Mouse (Mus musculus) lung, postnatal 36 days (tissue): ENCODE measurements around the gene Grip1.

Source experiments
- DNase-seq: peaks from one replicate; pipeline ENCODE4 v3.0.0; 2022; ENCODE audit warnings: mixed read lengths

Grip1 gene

DNA sequence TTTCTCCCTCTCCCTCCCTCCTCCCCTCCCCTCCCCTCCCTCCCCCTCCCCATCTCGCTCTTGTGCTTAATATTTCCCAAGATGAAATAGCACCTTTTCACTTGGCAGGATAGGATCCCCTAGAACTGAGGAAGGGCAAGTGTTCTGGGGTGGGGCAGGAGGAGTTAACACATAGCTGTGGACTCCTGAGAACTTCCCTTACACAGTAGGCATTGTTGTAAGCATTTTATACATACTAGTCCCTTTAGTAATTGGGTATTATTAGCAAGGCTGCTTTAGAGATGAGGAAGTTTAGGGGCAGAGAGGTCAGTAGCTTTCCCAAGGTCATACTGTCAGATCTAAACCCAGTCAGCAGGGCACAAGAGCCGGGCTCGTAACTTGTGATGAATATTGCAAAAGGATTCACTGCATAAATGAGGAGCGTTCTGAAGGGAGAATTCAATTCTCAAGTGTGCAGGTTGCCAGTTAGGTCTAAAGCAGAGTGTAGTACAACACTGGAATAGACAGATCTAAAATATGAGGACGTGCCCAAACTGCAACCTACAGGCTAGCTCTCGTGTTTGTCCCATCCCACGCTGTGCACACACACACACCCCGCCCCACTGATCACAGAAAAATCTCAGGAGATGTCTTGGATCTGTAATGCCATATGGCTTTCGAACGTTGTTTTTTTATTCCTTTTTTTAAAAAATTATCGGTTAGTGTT, 392.2 kb downstream of the Grip1 start:
- DNase-seq, result no peak

DNA sequence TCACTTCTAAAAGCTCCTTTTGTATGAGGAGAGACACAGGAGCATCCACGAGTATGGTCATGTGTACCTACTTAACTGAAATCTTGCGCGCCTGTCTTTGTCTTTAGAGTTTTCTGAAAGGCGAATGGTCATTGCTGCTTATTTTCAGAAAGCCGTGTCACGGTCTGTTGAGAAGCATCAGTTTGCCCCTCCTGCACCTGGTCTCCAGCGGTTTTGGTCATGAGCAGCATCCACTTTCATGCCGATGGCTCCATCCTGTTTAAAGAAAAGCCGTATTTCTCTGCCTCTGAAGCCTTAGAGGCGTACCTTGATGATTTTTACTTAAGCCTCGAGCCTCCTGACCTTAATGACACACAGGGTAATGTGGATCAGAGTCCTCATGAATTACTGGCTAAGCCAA, 398.0 kb downstream of the Grip1 start:
- DNase-seq, result no peak

DNA sequence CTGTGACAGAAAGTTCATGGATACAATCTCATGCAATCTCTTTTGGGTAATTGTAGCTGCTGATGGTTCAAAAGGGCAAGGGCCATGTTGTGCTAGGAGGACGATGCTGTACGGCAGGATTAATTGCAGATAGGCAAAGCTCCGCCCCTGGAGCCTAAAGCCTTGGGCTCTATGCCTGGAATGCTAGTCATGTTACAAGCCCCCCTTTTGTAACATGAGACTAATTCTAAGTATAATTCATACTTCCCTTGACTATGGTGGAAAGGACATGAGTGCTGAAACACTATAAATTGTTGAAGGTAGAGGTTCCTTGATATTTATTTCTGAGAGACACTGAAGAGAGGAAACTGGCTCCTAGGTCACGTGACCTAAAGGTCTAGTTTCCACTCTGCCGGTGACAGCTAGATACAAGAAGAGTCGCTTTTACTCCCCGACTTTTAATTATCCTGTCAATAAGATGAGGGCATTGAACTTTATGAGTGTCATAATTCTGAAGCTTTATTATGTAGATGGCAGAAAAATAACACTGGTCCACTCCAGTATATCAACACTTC, 399.0 kb downstream of the Grip1 start:
- DNase-seq, result no peak

DNA sequence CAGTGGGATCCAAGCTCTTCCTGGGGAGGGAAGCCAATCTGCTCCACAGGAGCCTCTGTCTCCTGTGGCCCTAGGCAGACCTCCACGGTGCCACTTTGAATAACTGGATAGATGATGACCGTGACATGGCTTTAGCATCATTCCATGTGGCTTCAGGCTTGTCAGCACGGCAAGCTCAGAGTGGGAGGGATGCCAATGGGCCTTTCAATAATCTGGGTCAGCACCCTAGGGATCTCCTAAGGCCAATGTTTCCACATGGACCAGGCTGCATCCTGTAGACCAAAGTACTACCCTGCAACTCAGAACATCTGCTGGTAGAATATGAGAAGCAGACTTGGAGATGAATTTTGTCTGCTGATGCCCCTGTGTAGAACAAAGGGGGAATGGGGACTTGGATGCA, 414.1 kb downstream of the Grip1 start:
- no peak for DNase-seq

DNA sequence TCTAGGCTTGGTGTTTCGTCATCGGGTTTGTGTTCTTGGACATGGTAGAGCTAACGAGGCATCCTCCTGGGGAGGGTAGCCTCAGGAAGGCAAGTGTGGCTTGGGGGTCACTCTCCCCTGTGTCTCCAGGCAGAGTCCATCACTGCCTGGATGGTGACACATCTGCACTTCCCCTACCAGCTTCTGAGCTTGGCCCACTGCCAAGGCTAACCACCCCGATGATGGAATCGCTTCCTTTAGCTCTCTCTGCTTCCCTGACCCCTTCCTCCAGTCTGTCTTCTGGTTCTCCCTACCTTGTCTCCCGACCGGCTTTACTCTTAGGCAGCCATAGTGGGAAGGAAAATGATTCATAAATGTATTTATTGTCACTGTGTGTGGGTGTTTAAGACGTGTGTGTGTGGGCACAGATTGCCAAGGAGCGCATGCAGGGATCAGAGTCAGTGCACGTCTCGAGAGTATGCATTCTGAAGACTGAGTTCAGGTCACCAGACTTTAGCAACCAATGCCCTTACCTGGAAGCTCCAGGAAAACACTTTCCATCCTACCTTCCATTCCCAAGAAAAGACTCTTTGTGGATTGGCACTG, 415.5 kb downstream of the Grip1 start:
- no peak for DNase-seq

DNA sequence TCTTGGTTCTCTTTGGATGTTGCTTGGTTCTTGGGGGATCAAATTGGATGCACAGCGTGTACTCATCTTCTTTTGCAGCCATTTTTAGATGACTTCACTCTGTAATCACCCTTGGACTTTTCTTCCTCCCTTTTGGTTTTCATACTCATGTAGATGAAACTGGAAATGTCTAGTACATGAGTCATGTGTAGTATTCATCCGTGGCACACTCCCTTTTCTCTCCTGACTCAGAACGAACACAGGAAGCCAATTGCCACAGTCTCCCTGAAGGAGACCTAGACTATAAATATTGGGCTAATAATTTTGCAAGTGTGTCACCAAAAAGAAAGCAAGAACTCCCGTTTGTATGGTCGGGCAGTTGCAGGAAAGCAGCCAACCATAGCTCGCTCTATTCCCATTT, 423.1 kb downstream of the Grip1 start:
- no peak for DNase-seq

DNA sequence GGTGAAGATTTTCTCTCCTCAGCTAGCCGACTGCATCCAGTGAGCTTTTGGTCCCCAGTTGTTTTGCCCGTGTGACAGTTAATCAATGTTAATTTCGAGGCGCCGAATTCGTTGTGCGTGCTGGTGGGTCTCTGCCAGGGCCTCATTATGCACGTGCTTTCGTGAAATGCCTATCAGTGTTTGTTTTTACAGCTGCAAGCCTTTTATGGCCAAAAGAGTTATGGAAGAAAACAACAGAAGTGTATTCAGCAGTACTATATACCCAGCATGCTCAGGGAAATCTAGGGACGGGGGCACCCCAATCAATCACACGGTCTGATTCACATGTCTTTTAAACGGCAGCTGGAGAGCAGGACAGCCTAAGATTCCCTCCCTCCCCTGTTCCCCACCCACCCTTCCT, 424.7 kb downstream of the Grip1 start:
- no peak for DNase-seq

DNA sequence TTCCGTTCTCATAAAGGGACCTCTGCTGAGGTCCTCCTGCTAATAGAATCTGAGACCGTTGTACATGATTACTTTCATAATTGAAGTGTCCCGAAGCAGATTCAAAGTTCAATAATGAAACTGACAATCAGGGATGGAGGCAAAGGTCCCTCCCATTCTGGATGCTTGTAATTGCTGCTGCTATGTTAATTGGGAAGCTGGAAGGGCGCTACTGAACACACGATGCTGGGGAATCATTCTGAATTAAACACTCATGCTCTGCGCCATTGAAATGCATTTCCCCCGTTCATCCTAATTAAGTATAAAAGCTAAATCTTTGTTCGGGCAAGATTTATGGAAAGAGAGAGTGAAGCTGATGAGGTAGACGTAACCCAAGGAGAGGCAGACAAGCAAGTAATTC, 431.0 kb downstream of the Grip1 start:
- no peak for DNase-seq

DNA sequence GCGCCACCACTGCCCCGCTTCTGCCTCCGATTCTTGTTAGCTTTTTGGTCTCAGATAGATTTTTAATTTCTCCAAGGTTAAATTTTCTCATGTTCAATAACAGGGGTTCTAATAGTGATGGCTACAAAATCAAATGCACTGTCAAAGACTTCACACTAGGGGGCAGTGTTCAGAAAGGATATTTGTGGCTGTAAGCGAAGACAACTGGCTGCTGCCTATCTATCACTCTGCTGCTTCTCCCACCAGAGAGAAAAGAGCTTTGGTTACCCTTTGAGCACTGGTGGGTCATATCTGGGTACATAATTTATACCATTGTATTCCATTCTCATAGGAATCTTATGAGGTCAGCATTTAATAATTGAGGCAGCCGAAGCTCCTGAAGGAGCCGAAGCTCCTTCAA, 431.9 kb downstream of the Grip1 start:
- DNase-seq, result peak; percentile 19

DNA sequence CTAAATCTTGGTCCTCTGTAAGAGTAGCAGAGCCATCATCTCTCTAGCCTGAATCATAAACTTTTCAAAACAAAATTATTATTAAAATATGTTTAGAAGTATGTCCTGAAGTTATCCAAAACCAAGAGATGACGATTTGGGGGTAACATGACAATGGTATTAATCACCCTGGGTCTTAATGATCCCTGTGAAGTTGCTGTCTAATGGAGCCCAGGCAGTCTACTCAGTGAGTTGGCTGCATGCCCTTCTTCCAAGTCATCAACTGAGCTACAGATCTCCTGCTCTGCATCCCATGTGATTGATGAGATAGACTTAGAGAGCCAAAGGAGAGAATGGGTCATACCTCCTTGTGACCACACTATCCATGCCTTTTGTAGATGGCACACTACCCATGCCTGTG, 433.1 kb downstream of the Grip1 start:
- DNase-seq, result no peak

DNA sequence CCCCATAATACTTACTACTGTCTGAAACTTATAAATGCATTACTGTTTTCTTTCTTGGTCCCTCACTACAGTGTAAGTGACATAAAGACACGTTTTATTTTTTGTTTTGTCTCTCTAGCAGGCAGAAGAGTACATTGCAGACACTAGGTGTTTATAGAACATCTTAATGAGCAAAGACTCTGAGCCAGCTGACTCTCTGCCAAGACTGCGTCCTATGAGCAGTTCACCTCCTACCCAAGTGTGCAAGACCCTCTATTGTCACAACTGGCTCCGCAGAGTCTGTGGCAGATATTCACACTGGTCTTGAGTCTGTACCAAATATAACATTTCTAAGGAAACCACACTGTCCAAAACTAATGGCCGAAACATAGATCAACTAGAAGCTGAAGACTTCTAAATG, 449.1 kb downstream of the Grip1 start:
- peak; percentile 11 for DNase-seq

DNA sequence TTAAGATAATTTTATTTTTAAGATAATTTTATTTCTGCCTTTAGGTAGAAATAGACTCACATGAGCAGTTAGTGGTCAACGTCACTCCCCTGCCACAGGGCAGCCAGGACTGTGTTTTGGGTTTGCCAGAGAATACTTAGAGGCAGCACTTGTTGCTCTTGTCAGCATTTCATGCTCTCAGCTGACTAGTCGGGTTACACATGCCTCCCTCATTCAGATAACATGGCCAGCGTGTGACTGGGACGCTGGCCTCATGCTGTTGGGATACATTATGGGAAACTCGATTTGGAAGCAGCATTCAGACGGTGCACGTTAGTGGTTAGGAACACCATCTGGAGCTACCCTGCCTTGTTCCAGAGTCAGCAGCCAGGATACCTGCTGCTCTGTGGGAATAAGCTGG, 453.2 kb downstream of the Grip1 start:
- no peak for DNase-seq

DNA sequence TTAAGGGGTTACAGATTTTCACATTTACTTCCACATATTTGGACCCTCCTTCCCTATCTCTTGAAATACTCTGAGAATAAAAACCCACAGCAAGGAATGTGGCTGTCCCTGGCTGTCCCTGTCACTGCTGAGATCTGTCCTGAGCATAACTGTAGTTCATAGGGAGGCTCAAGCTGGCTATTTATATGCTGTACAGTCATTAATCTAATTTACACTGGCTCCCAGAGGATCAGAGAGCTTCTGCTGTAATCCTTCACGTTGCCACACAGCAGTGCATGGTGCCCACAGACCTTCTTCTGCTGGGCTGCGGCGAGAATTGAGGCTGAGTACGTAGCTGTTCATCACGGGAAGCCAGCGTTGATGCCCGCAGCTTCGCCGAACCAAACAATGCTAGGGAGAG, 464.4 kb downstream of the Grip1 start:
- no peak for DNase-seq

DNA sequence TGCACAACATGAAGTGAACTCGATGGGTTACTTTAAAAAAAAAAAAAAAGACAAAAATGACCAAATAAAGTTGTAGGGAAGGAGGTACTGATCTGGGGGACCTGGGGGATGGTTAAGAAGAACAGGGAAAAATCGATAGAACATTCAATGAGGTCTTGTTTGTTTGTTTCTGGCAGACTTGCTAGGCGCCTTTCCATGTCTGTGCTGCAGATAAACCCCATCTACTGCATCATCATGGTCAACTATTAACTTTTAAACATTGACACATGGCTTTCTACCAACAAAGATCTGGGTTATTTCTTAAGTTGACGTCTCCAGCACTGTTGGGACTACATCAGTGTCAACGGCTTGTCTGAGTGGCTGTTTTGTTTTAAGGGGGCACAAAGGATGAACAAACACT, 474.3 kb downstream of the Grip1 start:
- DNase-seq, result no peak

DNA sequence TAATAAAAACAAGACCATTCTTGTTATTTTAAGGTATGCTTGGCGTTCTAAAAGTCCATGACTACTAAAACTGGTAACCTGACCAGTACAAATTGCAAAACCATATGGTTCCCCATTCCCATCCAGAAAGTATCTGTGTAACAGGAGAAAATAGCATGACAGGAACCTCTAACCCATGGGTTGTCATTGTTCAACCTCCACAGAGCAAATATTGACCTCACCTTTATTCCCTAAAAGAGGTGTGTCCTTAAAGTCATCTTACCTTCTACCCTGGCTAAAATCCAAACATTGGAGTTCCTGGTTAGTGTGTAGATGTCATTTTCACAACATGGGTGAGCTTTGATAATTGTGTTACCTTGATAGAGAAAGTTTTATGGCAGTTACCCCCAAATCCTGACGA, 475.3 kb downstream of the Grip1 start:
- no peak for DNase-seq

DNA sequence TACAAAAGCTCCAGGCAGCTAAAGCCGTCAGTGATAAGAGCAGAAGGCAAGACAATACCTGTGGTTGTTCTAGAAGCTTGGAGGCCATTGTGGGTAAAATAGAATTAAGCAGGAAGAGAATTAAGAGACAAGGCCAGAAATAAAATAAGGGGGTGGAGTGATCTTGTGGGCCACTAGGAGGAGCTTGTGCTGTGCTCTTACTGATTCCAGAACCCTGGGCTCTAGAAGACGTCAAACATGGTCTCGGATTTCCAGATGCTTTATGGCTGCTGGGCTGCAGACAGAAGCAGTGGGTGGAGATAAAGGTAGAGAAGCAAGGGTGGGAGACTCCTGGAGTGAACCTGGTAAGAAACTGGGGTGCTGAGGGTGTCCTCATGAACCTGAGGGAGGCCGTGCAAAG, 479.2 kb downstream of the Grip1 start:
- DNase-seq, result no peak

DNA sequence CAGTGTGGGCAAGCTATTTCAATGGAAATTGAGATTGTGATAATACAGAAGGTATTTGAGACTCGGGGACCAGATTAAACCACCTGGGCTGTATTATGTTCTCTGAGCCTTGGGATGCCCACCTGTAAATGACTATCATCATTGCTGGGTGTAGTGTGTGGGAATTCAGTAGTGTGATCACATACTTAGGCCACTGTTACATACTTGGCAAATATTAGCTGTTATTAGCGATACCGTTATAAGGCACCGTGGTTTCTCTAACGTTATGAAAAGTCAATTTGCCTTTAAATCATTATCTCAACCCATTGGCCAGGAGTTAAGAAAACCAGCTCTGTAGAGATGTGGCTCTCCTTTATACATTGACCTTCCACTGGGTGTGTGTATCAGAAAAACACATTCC, 479.7 kb downstream of the Grip1 start:
- DNase-seq, result no peak

DNA sequence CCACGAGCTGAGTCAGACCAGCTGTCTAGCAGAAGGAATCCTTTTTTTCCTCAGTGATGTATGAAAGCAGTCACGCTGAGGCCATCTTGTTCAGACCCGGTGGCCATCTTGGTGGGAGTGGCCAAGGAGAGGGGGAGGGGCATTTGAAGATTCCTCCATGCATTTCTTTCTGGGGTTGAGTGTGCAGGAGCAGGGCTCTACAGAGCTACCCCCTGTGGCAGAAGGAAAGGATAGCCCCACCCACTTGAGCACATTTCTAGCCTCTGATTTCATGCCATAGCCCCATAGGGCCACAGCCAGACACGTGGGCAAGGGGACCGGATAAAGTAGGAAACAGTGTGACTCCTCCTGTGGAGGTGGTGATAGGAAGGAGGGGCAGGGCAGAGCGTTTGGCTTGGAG, 481.6 kb downstream of the Grip1 start:
- DNase-seq, result no peak

DNA sequence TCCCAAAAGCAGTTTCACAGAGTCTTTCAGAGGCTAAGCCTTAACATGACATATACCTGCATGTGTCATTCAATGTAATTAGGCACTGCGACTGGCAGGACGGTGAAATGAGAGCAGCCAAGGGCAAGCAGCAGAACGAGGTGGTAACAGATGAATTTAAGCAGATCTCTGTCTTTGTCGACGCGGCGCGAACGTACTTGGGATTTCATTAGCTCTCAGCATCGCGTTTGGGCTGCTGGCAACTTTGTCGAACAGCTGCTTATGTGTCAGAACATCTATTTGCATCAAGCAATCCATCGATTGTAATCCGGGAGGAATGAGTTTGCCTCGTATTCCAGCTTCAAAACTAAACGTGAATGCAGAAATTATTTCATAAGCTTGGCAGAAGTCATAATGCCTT, 483.9 kb downstream of the Grip1 start:
- DNase-seq, result no peak

DNA sequence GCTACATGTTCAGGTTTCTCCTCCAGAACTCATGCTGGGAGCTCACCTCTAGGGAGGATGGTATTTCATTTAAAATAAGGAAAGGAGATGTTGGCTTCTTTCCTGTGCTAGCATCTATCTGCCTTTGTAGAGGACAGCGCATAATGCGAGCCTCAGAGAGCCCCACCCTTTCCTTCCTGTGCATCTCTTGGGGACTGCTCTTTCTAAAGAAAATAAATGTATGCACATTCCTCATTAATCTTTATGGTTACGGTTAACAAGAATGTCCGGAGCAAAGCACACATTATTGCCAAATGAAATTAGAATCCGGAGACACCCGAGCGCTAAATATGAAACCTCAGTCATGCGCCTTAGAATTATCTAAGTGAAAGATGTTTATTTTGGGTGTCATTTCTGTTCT, 490.3 kb downstream of the Grip1 start:
- no peak for DNase-seq

DNA sequence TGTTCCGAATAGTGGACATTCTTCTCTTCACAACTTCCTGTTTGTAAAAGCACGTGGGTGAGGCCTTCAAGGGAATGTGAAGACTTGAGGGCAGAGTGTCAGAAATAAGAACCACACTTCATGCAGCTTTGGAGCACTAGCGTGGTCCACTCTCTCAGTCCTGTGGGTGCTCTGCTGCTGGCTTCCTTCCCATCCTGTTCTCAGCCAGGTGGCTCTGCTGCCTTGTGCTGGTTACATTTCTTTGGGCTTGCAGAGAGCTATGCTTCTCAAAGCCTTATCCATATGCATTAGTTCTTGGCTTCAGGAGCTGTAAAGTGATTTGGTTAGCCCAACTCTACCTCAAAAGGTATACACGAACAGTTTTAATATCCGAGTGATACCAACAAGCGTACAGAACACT, 497.8 kb downstream of the Grip1 start:
- no peak for DNase-seq

DNA sequence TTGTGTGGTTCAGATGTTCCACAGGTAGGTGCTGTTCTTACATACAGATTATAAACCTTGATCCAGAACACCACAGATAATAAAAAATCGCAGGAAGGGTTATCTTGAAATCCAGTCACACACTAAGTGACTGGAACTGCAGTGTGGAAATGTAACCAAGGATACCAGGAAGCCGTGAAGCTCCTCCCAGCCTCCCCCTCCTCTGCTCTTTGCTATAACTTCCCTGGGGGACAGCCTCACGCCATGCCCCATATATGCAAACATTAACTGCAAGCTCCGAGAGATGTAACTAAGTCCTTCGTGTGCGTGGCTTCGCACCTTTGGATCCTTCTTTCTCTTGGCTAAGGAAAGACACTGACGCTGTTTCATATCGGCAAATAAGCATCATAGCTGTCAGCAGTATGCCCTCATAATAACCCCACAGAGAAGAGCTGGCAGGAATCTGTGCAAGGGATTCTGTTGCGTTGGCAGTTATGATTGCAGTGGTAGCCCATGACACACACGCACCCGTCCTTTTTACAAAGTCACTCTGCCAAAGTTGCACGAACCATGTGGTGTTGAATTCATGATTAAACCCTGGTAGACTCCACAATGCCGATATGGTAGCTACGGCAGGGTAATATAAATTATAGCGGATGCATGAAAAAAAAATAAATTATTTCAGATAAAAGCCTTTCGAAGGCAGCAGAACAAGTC, 503.8 kb downstream of the Grip1 start:
- DNase-seq, result no peak

DNA sequence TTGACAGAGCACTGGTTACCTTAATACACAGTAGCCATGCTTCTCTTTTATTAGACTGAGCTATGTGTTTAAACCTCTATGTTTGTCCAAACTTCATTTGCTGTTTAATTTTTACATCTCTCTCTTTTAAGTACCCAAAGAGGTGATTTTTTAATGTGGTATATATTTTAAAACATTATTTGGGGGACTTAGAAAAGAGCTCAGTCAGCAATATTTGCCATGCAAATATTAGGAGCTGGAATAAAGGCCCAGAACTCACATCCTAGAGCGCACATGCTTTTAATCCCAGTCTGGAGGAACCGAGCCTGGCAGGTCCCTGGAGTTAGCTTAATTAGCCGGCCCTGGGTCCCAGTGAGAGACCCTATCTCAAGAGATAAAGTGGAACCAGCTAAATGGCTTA, 507.3 kb downstream of the Grip1 start:
- DNase-seq, result no peak

DNA sequence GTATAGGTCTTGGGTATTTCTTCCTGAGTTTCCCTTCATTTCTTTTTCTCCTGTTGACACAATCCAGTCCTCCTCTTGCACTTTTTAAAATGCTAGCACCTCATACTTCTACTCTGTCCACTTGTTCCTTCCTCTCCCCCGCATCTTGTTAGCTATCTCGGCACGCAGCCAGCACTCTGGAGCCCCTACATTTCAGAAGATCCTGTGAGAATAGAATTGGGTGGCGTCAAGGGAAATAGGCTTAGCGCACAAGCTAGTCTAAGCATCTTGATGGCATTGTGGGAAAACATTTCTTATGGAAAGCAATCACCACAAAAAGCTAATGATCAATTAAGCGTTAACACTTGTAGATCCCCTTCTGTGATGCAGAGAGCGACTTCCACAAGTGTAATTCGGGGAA, 512.7 kb downstream of the Grip1 start:
- DNase-seq, result no peak
